Mouse (Mus musculus) liver, embryonic 12.5 days (tissue): ENCODE measurements around the gene Kif1a. TPM values are rescaled to one million over a fixed set of nuclear protein-coding genes. Genes with fewer than 3 reads are reported as not detected.

Source experiments
- ATAC-seq: fragments of 200-750 bp; cut with Nextera tagmentation; 2 replicates; pipeline ENCODE4 v1.8.0; 2017; ENCODE audit warnings: moderate number of reproducible peaks, mild to moderate bottlenecking, moderate library complexity
- H3K27ac ChIP-seq: fragments of 300-500 bp; sonication (generic); 2 replicates; pipeline ENCODE4 v1.5.1; 2016; ENCODE audit warnings: mild to moderate bottlenecking
- H3K27me3 ChIP-seq: fragments of 300-500 bp; sonication (generic); replicated peaks from 2 replicates; pipeline ENCODE4 v1.6.1; 2016; ENCODE audit warnings: mild to moderate bottlenecking, moderate library complexity
- H3K36me3 ChIP-seq: fragments of 300-500 bp; sonication (generic); 2 replicates; pipeline ENCODE4 v1.6.1; 2016; ENCODE audit warnings: mild to moderate bottlenecking, moderate library complexity
- H3K4me1 ChIP-seq: fragments of 300-500 bp; sonication (generic); 2 replicates; pipeline ENCODE4 v1.6.1; 2016
- H3K4me2 ChIP-seq: fragments of 300-500 bp; sonication (generic); 2 replicates; pipeline ENCODE4 v1.6.1; 2016; ENCODE audit warnings: mild to moderate bottlenecking, moderate library complexity
- H3K4me3 ChIP-seq: fragments of 300-500 bp; sonication (generic); 2 replicates; pipeline ENCODE4 v1.5.1; 2016; ENCODE audit warnings: mild to moderate bottlenecking, moderate library complexity
- H3K9ac ChIP-seq: fragments of 300-500 bp; sonication (generic); 2 replicates; pipeline ENCODE4 v1.6.1; 2016; ENCODE audit warnings: mild to moderate bottlenecking, moderate library complexity
- H3K9me3 ChIP-seq: fragments of 300-500 bp; sonication (generic); replicated peaks from 2 replicates; pipeline ENCODE4 v1.6.1; 2016; ENCODE audit warnings: mild to moderate bottlenecking, moderate library complexity
- WGBS: fragments of 180-500 bp; shearing (Covaris S2); methylation state at CpG from one replicate; pipeline ENCODE4 v1.1.7; 2016; ENCODE audit not compliant: insufficient replicate concordance; 5-methylcytosine and 5-hydroxymethylcytosine counted together
- polyA plus RNA-seq: library from polyadenylated mRNA; unstranded; fragments of >200 nt; fragmentation: Nextera tagmentation; extraction: Ambion mirVana; gene quantifications from 2 replicates; pipeline ENCODE4 v1.2.1, GENCODE M21; 2016

The Kif1a gene
- polyA plus RNA-seq, 1 experiment from 2014 or later = 0.38 TPM

- Histone ChIP-seq H3K9ac (no peak overlapping the region), H3K36me3 (no peaks in the 10 kb centered on the region), H3K9me3 (no peaks in the 10 kb centered on the region), H3K4me1 (no peaks in the 10 kb centered on the region), H3K4me3 (no peak overlapping the region), H3K27ac (no peak overlapping the region), H3K4me2 (no peak overlapping the region), H3K27me3 (no peaks in the 10 kb centered on the region)
- 34% methylated on average over 5 of the region's 5 CpGs for WGBS
- no peak for ATAC-seq
Measured at GRCm38 (mm10) chr1:93125256-93125655, 23.5 kb upstream of the Kif1a start.

- H3K36me3 ChIP-seq = no peaks in the 10 kb centered on the region
- no peak for ATAC-seq
- WGBS = 55% methylated on average over 8 of the region's 8 CpGs
- H3K9ac ChIP-seq = no peak overlapping the region
- H3K9me3 ChIP-seq = no peaks in the 10 kb centered on the region
- H3K4me2 ChIP-seq = no peak overlapping the region
- H3K4me3 ChIP-seq = no peak overlapping the region
- no peaks in the 10 kb centered on the region for H3K4me1 ChIP-seq
- H3K27me3 ChIP-seq = no peaks in the 10 kb centered on the region
- no peak overlapping the region for H3K27ac ChIP-seq
Measured at GRCm38 (mm10) chr1:93124066-93124465, 22.3 kb upstream of the Kif1a start.

- Histone ChIP-seq H3K9ac (no peak overlapping the region), H3K4me3 (no peak overlapping the region), H3K4me1 (no peaks in the 10 kb centered on the region), H3K27me3 (no peaks in the 10 kb centered on the region), H3K27ac (no peak overlapping the region), H3K9me3 (no peaks in the 10 kb centered on the region), H3K4me2 (no peak overlapping the region), H3K36me3 (no peaks in the 10 kb centered on the region)
- ATAC-seq = no peak
- WGBS = 67% methylated on average over 11 of the region's 11 CpGs
Measured at GRCm38 (mm10) chr1:93123179-93123854, 21.6 kb upstream of the Kif1a start.

GRCm38 (mm10) chr1:93118816-93119215 is 17.1 kb upstream of the Kif1a start:
- Histone ChIP-seq H3K27ac (no peak overlapping the region), H3K4me3 (no peak overlapping the region), H3K9ac (no peak overlapping the region), H3K4me2 (no peak overlapping the region), H3K4me1 (peaks cover 6% of the 10 kb centered on the region), H3K27me3 (peaks cover 10% of the 10 kb centered on the region; the same call in 1 of the 2 replicates), H3K9me3 (no peaks in the 10 kb centered on the region), H3K36me3 (no peaks in the 10 kb centered on the region)
- 22% methylated on average over 4 of the region's 4 CpGs for WGBS
- no peak for ATAC-seq

GRCm38 (mm10) chr1:93115471-93115870 is 13.7 kb upstream of the Kif1a start:
- peak overlapping the region; percentile 19; the same call in 1 of the 2 replicates for H3K4me3 ChIP-seq
- 0 out of 2 replicates have a peak, but pooled peaks cover 4% of the 10 kb centered on the region for H3K9me3 ChIP-seq
- H3K27ac ChIP-seq = no peak overlapping the region
- 31% methylated on average over 13 of the region's 13 CpGs for WGBS
- H3K36me3 ChIP-seq = no peaks in the 10 kb centered on the region
- peak overlapping the region; percentile 46 for H3K4me2 ChIP-seq
- H3K27me3 ChIP-seq = peaks cover 10% of the 10 kb centered on the region; the same call in 1 of the 2 replicates
- H3K4me1 ChIP-seq = peaks cover 6% of the 10 kb centered on the region
- no peak overlapping the region for H3K9ac ChIP-seq
- ATAC-seq = no peak

GRCm38 (mm10) chr1:93114713-93115463 is 13.1 kb upstream of the Kif1a start:
- H3K36me3 ChIP-seq = no peaks in the 10 kb centered on the region
- WGBS = 26% methylated on average over 21 of the region's 21 CpGs
- peaks cover 10% of the 10 kb centered on the region; the same call in 1 of the 2 replicates for H3K27me3 ChIP-seq
- H3K9ac ChIP-seq = no peak overlapping the region
- H3K4me3 ChIP-seq = peak overlapping the region; percentile 19; the same call in 1 of the 2 replicates
- peak; percentile 68; the same call in 1 of the 2 replicates for ATAC-seq
- peak overlapping the region; percentile 46 for H3K4me2 ChIP-seq
- peaks cover 6% of the 10 kb centered on the region for H3K4me1 ChIP-seq
- 0 out of 2 replicates have a peak, but pooled peaks cover 4% of the 10 kb centered on the region for H3K9me3 ChIP-seq
- no peak overlapping the region for H3K27ac ChIP-seq

GRCm38 (mm10) chr1:93102700-93103099 is 949 bp upstream of the Kif1a start:
- H3K4me1 ChIP-seq = peaks cover 5% of the 10 kb centered on the region; the same call in 1 of the 2 replicates
- H3K4me3 ChIP-seq = no peak overlapping the region
- peaks cover 63% of the 10 kb centered on the region for H3K27me3 ChIP-seq
- H3K9me3 ChIP-seq = no peaks in the 10 kb centered on the region
- no peak overlapping the region for H3K9ac ChIP-seq
- H3K36me3 ChIP-seq = no peaks in the 10 kb centered on the region
- 56% methylated on average over 7 of the region's 7 CpGs for WGBS
- H3K4me2 ChIP-seq = no peak overlapping the region
- no peak overlapping the region for H3K27ac ChIP-seq
- no peak for ATAC-seq

- H3K4me1 ChIP-seq = peaks cover 5% of the 10 kb centered on the region; the same call in 1 of the 2 replicates
- H3K36me3 ChIP-seq = no peaks in the 10 kb centered on the region
- ATAC-seq = no peak
- H3K9ac ChIP-seq = no peak overlapping the region
- peak overlapping the region; percentile 36 for H3K4me3 ChIP-seq
- no peak overlapping the region for H3K27ac ChIP-seq
- H3K4me2 ChIP-seq = peak overlapping the region; percentile 57
- 3% methylated on average over 49 of the region's 49 CpGs for WGBS
- no peaks in the 10 kb centered on the region for H3K9me3 ChIP-seq
- H3K27me3 ChIP-seq = peaks cover 72% of the 10 kb centered on the region
Measured at GRCm38 (mm10) chr1:93100576-93101491, 917 bp downstream of the Kif1a start.

- H3K27ac ChIP-seq = no peak overlapping the region
- peaks cover 72% of the 10 kb centered on the region for H3K27me3 ChIP-seq
- no peak overlapping the region for H3K9ac ChIP-seq
Measured at GRCm38 (mm10) chr1:93100243-93100575, 1.5 kb downstream of the Kif1a start.

GRCm38 (mm10) chr1:93098956-93099355 is 2.8 kb downstream of the Kif1a start:
- H3K9me3 ChIP-seq = no peaks in the 10 kb centered on the region
- H3K4me2 ChIP-seq = no peak overlapping the region
- 70% methylated on average over 5 of the region's 5 CpGs for WGBS
- H3K4me3 ChIP-seq = no peak overlapping the region
- H3K4me1 ChIP-seq = peaks cover 5% of the 10 kb centered on the region; the same call in 1 of the 2 replicates
- ATAC-seq = no peak
- H3K9ac ChIP-seq = no peak overlapping the region
- H3K27ac ChIP-seq = no peak overlapping the region
- H3K36me3 ChIP-seq = no peaks in the 10 kb centered on the region
- H3K27me3 ChIP-seq = peaks cover 69% of the 10 kb centered on the region

More at GRCm38 (mm10) chr1:93100243-93100575, 1.5 kb downstream of the Kif1a start:
- Histone ChIP-seq H3K4me2 (peak overlapping the region; percentile 57), H3K36me3 (no peaks in the 10 kb centered on the region), H3K4me1 (peaks cover 5% of the 10 kb centered on the region; the same call in 1 of the 2 replicates), H3K4me3 (peak overlapping the region; percentile 36; the same call in 1 of the 2 replicates), H3K9me3 (no peaks in the 10 kb centered on the region)
- WGBS = 5% methylated on average over 18 of the region's 18 CpGs
- no peak for ATAC-seq

- no peaks in the 10 kb centered on the region for H3K36me3 ChIP-seq
- no peaks in the 10 kb centered on the region for H3K9me3 ChIP-seq
- H3K27ac ChIP-seq = no peak overlapping the region
- no peak overlapping the region for H3K4me3 ChIP-seq
- H3K4me1 ChIP-seq = no peaks in the 10 kb centered on the region
- WGBS = 77% methylated on average over 3 of the region's 3 CpGs
- H3K9ac ChIP-seq = no peak overlapping the region
- H3K4me2 ChIP-seq = no peak overlapping the region
- peaks cover 8% of the 10 kb centered on the region; the same call in 1 of the 2 replicates for H3K27me3 ChIP-seq
- ATAC-seq = no peak
Measured at GRCm38 (mm10) chr1:93092582-93092981, 9.2 kb downstream of the Kif1a start.
